Mouse (Mus musculus): ENCODE results near the gene Tmem101.

- TF ChIP-seq POLR2A (IDR thresholded peaks at IDR 0.05; ENCODE audit: extremely low read depth, insufficient read depth, low read length) (no peak), CTCF (IDR thresholded peaks at IDR 0.05; ENCODE audit: low read depth, low read length) (no peak)
Measured at GRCm38 (mm10) chr11:102193657-102194440, 37.6 kb upstream of the Tmem101 start.

Data from liver, adult 2 months (tissue).